ENCODE assay signal across 8 mouse cellular contexts in the genomic region with DNA sequence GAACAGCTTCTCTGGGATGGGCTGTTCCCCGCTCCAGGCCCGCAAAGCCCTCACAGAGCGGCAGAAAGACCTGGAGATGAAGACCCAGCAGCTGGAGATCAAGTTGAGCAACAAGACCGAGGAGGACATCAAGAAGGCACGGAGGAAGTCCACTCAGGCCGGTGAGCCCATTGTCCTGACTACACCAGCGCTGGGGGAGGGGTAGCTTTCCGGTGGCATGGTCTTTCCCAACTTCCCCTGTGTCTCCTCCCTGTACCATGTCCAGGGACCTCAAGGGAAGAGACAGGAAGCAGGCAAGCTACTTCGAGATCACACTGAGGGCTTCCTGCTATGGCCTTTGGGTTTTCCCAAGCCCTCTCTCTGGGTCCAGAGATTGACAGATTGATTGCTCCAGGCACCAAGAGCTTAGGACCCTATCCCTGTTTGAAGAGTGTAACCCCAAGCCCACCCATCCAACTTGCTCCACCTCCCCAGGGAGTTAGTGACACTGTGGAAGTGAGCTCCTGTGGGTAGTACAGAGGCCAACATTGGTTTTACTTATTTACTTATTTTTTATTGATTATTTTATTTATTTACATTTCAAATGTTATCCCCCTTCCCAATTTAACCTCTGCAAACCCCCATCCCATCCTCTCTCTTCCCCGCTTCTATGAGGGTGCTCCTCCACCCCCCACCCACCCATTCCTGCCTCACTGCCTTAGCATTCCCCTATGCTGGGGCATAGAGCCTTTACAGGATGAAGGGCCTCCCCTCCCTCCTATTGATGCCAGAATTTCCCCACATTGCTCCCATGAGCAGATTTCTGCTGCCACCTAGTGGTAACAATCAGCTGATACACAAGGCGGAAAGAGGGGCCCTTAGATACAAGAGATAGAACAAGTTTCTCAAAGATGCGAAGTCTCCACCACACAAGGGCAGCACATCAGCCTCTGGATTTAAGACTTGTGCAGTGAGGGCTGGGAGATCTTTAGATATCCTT. TPM values are rescaled to one million over a fixed set of nuclear protein-coding genes. Genes with fewer than 3 reads are reported as not detected.
A peak's percentile ranks its signal among the peaks of the same experiment; 100 is the strongest.
DNase-seq lines count a peak whose midpoint lies in the region; ATAC-seq lines count a peak whose summit lies in the region.

No protein-coding gene starts in this region.

- H3K27ac ChIP-seq in embryonic facial prominence, embryonic 10.5 days (replicated peaks), result no peak overlapping the region
- H3K27ac ChIP-seq in hindbrain, embryonic 16.5 days (ENCODE audit: low read depth, low read length), result no peak overlapping the region
- H3K27ac ChIP-seq in liver, embryonic 13.5 days, result no peak overlapping the region
- H3K27ac ChIP-seq in neural tube, embryonic 12.5 days, result no peak overlapping the region

- H3K9me3 ChIP-seq in embryonic facial prominence, embryonic 10.5 days, result no peaks in the 10 kb centered on the region
- H3K9me3 ChIP-seq in hindbrain, embryonic 16.5 days (ENCODE audit: control insufficient read depth, low read length), result no peaks in the 10 kb centered on the region
- H3K9me3 ChIP-seq in liver, embryonic 13.5 days (replicated peaks), result no peaks in the 10 kb centered on the region
- no peaks in the 10 kb centered on the region for H3K9me3 ChIP-seq in neural tube, embryonic 12.5 days

- no peak overlapping the region for H3K4me3 ChIP-seq in embryonic facial prominence, embryonic 10.5 days
- no peak overlapping the region for H3K4me3 ChIP-seq in hindbrain, embryonic 16.5 days (ENCODE audit: low read length)
- no peak overlapping the region for H3K4me3 ChIP-seq in liver, embryonic 13.5 days (replicated peaks)
- H3K4me3 ChIP-seq in neural tube, embryonic 12.5 days, result no peak overlapping the region

- no peaks in the 10 kb centered on the region for H3K36me3 ChIP-seq in embryonic facial prominence, embryonic 10.5 days (replicated peaks)
- H3K36me3 ChIP-seq in hindbrain, embryonic 16.5 days (ENCODE audit: control insufficient read depth, insufficient read depth, low read length), result no peaks in the 10 kb centered on the region
- no peaks in the 10 kb centered on the region for H3K36me3 ChIP-seq in liver, embryonic 13.5 days
- H3K36me3 ChIP-seq in neural tube, embryonic 12.5 days, result no peaks in the 10 kb centered on the region

- H3K9ac ChIP-seq in hindbrain, embryonic 16.5 days (ENCODE audit: low read depth, low read length), result no peak overlapping the region
- no peak overlapping the region for H3K9ac ChIP-seq in liver, embryonic 13.5 days
- H3K9ac ChIP-seq in neural tube, embryonic 12.5 days, result no peak overlapping the region

- peak; percentile 62 for DNase-seq in ovary, postnatal 14 days (ENCODE audit: low spot score)
- DNase-seq in ovary, postnatal 10 days (ENCODE audit: low spot score), result no peak
- DNase-seq in adrenal gland, adult 2 months, result peak; percentile 50
- DNase-seq in embryonic facial prominence, embryonic 10.5 days (ENCODE audit: low spot score), result peak; percentile 62
- DNase-seq in liver, embryonic 13.5 days, result peak; percentile 20

- ATAC-seq in hindbrain, embryonic 16.5 days, result peak; percentile 68
- no peak for ATAC-seq in liver, embryonic 13.5 days (ENCODE audit: low read depth)
- ATAC-seq in neural tube, embryonic 12.5 days (ENCODE audit: low FRiP score, low read depth), result peak; percentile 85
- no peak for ATAC-seq in erythroblast, adult 5-6 weeks (replicated peaks; ENCODE audit: low FRiP score, poor library complexity, severe bottlenecking)

- no peaks in the 10 kb centered on the region for H3K27me3 ChIP-seq in embryonic facial prominence, embryonic 10.5 days (replicated peaks; ENCODE audit: low read depth, poor library complexity, severe bottlenecking)
- no peaks in the 10 kb centered on the region for H3K27me3 ChIP-seq in hindbrain, embryonic 16.5 days (replicated peaks; ENCODE audit: control insufficient read depth, insufficient read depth, low read length)
- no peaks in the 10 kb centered on the region for H3K27me3 ChIP-seq in liver, embryonic 13.5 days
- H3K27me3 ChIP-seq in neural tube, embryonic 12.5 days (replicated peaks), result no peaks in the 10 kb centered on the region

- no peak overlapping the region for H3K4me2 ChIP-seq in hindbrain, embryonic 16.5 days (ENCODE audit: low read length)
- no peak overlapping the region for H3K4me2 ChIP-seq in liver, embryonic 13.5 days
- H3K4me2 ChIP-seq in neural tube, embryonic 12.5 days (replicated peaks), result no peak overlapping the region

- WGBS in embryonic facial prominence, embryonic 10.5 days, result 63% methylated on average over 12 of the region's 12 CpGs
- 57% methylated on average over 12 of the region's 12 CpGs for WGBS in hindbrain, embryonic 16.5 days
- WGBS in liver, embryonic 13.5 days (ENCODE audit: insufficient replicate concordance), result 39% methylated on average over 12 of the region's 12 CpGs
- WGBS in neural tube, embryonic 12.5 days, result 64% methylated on average over 12 of the region's 12 CpGs

- H3K4me1 ChIP-seq in embryonic facial prominence, embryonic 10.5 days, result no peaks in the 10 kb centered on the region
- no peaks in the 10 kb centered on the region for H3K4me1 ChIP-seq in hindbrain, embryonic 16.5 days (ENCODE audit: control insufficient read depth, insufficient read depth, low read depth, low read length)
- no peaks in the 10 kb centered on the region for H3K4me1 ChIP-seq in liver, embryonic 13.5 days (replicated peaks)
- no peaks in the 10 kb centered on the region for H3K4me1 ChIP-seq in neural tube, embryonic 12.5 days

RNA-seq across cellular contexts. Expression of gene Rcvrn, which starts 19.3 kb away (rescaled TPM):
- under 1 TPM in 1 of 2 experiments, not detected in 1; 0.29 TPM for total RNA-seq in adrenal gland, adult 2 months (2021)
- not detected in 2 replicates for polyA plus RNA-seq in adrenal gland, adult 2 months (2012; rRNA removed)
- not detected in 2 replicates for polyA plus RNA-seq in embryonic facial prominence, embryonic 10.5 days (2016; fragmentation: Nextera tagmentation; extraction: Ambion mirVana)
- polyA plus RNA-seq in hindbrain, embryonic 16.5 days (2015; fragmentation: Nextera tagmentation; extraction: Ambion mirVana), result not detected in 2 replicates
- polyA plus RNA-seq in liver, embryonic 13.5 days (2015; fragmentation: Nextera tagmentation; extraction: Ambion mirVana), result not detected in 2 replicates
- polyA plus RNA-seq in neural tube, embryonic 12.5 days (2016; fragmentation: Nextera tagmentation; extraction: Ambion mirVana), result not detected in 2 replicates
- total RNA-seq in erythroblast, adult 5-6 weeks (2015; ENCODE audit: low replicate concordance), result not detected in 2 replicates
- total RNA-seq in erythroblast, adult 5-6 weeks (2017; ENCODE audit: low replicate concordance), result not detected in 2 replicates

Comparison
In these comparisons a context has a peak if more than half of its experiments do, and no peak if none do; other contexts are left out.
1. ATAC-seq: peak in hindbrain, embryonic 16.5 days (single experiment) and neural tube, embryonic 12.5 days (single experiment); none in liver, embryonic 13.5 days (single experiment) and erythroblast, adult 5-6 weeks (single experiment).